8 mouse cellular contexts compared by ENCODE assay signal in genomic region chr2:60800921-60801558, GRCm38 (mm10).
DNase-seq lines count a peak whose midpoint lies in the region; ATAC-seq and TF ChIP-seq lines count a peak whose summit lies in the region.

No protein-coding gene starts in this region.

- no peak overlapping the region for H3K27ac ChIP-seq in heart, embryonic 12.5 days (ENCODE audit: poor library complexity, severe bottlenecking)
- H3K27ac ChIP-seq in hindbrain, postnatal 0 days, result no peak overlapping the region
- H3K27ac ChIP-seq in midbrain, embryonic 14.5 days (replicated peaks; ENCODE audit: low read depth, low read length), result no peak overlapping the region

- peak overlapping the region; percentile 14; the same call in 1 of the 2 replicates for H3K4me3 ChIP-seq in heart, embryonic 12.5 days
- no peak overlapping the region for H3K4me3 ChIP-seq in hindbrain, postnatal 0 days (ENCODE audit: low read length)
- H3K4me3 ChIP-seq in midbrain, embryonic 14.5 days (replicated peaks; ENCODE audit: low read depth, low read length), result no peak overlapping the region

- peaks cover 62% of the 10 kb centered on the region for H3K4me1 ChIP-seq in heart, embryonic 12.5 days (replicated peaks)
- H3K4me1 ChIP-seq in hindbrain, postnatal 0 days (ENCODE audit: insufficient read depth, low read length), result peaks cover 5% of the 10 kb centered on the region
- H3K4me1 ChIP-seq in midbrain, embryonic 14.5 days (ENCODE audit: control insufficient read depth, insufficient read depth, low read length), result peaks cover 40% of the 10 kb centered on the region

- CTCF ChIA-PET in Patski (lab: Charles Lee), result interaction anchor here (1.2 to 2.4 kb wide), 6 partner anchors 13 to 193 kb away, joined by 3 to 8 read pairs (median 6); no protein-coding TSS in a partner anchor

- H3K9me3 ChIP-seq in heart, embryonic 12.5 days (replicated peaks), result no peaks in the 10 kb centered on the region
- no peaks in the 10 kb centered on the region for H3K9me3 ChIP-seq in hindbrain, postnatal 0 days (ENCODE audit: low read length)
- H3K9me3 ChIP-seq in midbrain, embryonic 14.5 days (ENCODE audit: control insufficient read depth, low read length), result no peaks in the 10 kb centered on the region

- DNase-seq in heart, adult 18-20 months, result no peak
- peak; percentile 71 for DNase-seq in Patski (ENCODE audit: low read depth, low spot score)
- no peak for DNase-seq in hindbrain, postnatal 0 days (ENCODE audit: low spot score)
- DNase-seq in midbrain, embryonic 14.5 days, result peak; percentile 45
- DNase-seq in cerebellum, adult 9-11 months, result no peak
- no peak for DNase-seq in frontal cortex, postnatal 36 days (ENCODE audit: low spot score in 2 of 2)
- no peak for DNase-seq in frontal cortex, postnatal 14 days (ENCODE audit: low spot score in 2 of 2)

- no peak overlapping the region for H3K9ac ChIP-seq in heart, embryonic 12.5 days
- H3K9ac ChIP-seq in hindbrain, postnatal 0 days (replicated peaks; ENCODE audit: low read length), result no peak overlapping the region
- no peak overlapping the region for H3K9ac ChIP-seq in midbrain, embryonic 14.5 days (replicated peaks; ENCODE audit: low read length)

- H3K4me2 ChIP-seq in heart, embryonic 12.5 days, result peak overlapping the region; percentile 54
- H3K4me2 ChIP-seq in hindbrain, postnatal 0 days (ENCODE audit: low read depth, low read length), result peak overlapping the region; percentile 46
- H3K4me2 ChIP-seq in midbrain, embryonic 14.5 days (ENCODE audit: low read length), result peak overlapping the region; percentile 33

- POLR2A ChIA-PET in Patski (lab: Charles Lee), result interaction anchor here (1.2 kb wide), 1 partner anchor 9 kb away, joined by 3 read pairs; no protein-coding TSS in a partner anchor

- TF ChIP-seq CTCF in Patski (IDR thresholded peaks at IDR 0.05), result no peak
- no peak for TF ChIP-seq CTCF in hindbrain, postnatal 0 days (IDR thresholded peaks at IDR 0.05; ENCODE audit: low read depth)

- WGBS in heart, embryonic 12.5 days, result 49% methylated on average over 15 of the region's 15 CpGs
- 34% methylated on average over 15 of the region's 15 CpGs for WGBS in hindbrain, postnatal 0 days
- WGBS in midbrain, embryonic 14.5 days, result 8% methylated on average over 15 of the region's 15 CpGs

- no peaks in the 10 kb centered on the region for H3K27me3 ChIP-seq in heart, embryonic 12.5 days (replicated peaks)
- no peaks in the 10 kb centered on the region for H3K27me3 ChIP-seq in Patski
- no peaks in the 10 kb centered on the region for H3K27me3 ChIP-seq in hindbrain, postnatal 0 days (ENCODE audit: insufficient read depth, low read length)
- H3K27me3 ChIP-seq in midbrain, embryonic 14.5 days (ENCODE audit: control insufficient read depth, insufficient read depth, low read length), result peaks cover 14% of the 10 kb centered on the region

- in situ Hi-C loops in Patski (cut with MboI; ENCODE audit: low pct_unique_long_range_greater_than_20kb), result loop anchor here (5.0 to 10.0 kb wide), 4 partner anchors 76 to 654 kb away; partner anchors contain the start of gene Rbms1

- peaks cover 8% of the 10 kb centered on the region for H3K36me3 ChIP-seq in heart, embryonic 12.5 days
- no peaks in the 10 kb centered on the region for H3K36me3 ChIP-seq in hindbrain, postnatal 0 days (ENCODE audit: insufficient read depth, low read length)
- H3K36me3 ChIP-seq in midbrain, embryonic 14.5 days (ENCODE audit: control insufficient read depth, insufficient read depth, low read length), result no peaks in the 10 kb centered on the region

- ATAC-seq in heart, embryonic 12.5 days (ENCODE audit: insufficient number of reproducible peaks, low FRiP score), result no peak
- ATAC-seq in Patski, result peak; percentile 62
- peak; percentile 48; the same call in 1 of the 2 replicates for ATAC-seq in hindbrain, postnatal 0 days
- ATAC-seq in midbrain, embryonic 14.5 days (ENCODE audit: low FRiP score, low TSS enrichment), result no peak

Comparison
In these comparisons a context has a peak if more than half of its experiments do, and no peak if none do; other contexts are left out.
1. ATAC-seq: peak in Patski (single experiment) and hindbrain, postnatal 0 days (single experiment); none in heart, embryonic 12.5 days (single experiment) and midbrain, embryonic 14.5 days (single experiment).
2. DNase-seq: peak in Patski (single experiment) and midbrain, embryonic 14.5 days (single experiment); none in heart, adult 18-20 months (0 of 2), hindbrain, postnatal 0 days (single experiment), cerebellum, adult 9-11 months (single experiment), frontal cortex, postnatal 36 days (0 of 2) and frontal cortex, postnatal 14 days (0 of 2).
3. Peak in every context shown above with its lines, with median percentiles within 50 percentile points of each other: H3K4me2 ChIP-seq.